Mouse (Mus musculus): Measurements from ENCODE around the gene Strbp. TPM values are rescaled to one million over a fixed set of nuclear protein-coding genes. Genes with fewer than 3 reads are reported as not detected.

Gene Strbp
- total RNA-seq, 1 experiment, result 37.3 TPM

DNA sequence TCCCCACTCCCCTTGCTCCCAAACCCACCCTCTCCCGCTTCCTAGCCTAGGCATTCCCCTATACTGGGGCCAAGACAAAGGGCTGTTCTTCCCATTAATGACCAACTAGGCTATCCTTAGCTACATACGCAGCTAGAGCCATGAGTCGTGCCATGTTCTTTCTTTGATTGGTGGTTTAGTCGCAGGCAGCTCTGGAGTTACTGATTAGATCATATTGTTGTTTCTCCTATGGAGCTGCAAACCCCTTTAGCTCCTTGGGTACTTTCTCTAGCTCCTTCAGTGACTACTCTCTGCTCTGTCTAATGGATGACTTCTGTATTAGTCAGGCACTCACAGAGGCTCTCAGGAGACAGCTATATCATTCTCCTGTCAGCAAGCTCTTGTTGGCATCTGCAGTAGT, 206.3 kb downstream of the Strbp start:
- no peaks in the 10 kb centered on the region for H3K9me3 ChIP-seq (ENCODE audit: control insufficient read depth, insufficient read depth, low read depth, low read length)
- H3K27ac ChIP-seq (ENCODE audit: insufficient read depth, low read depth, low read length, poor library complexity, severe bottlenecking), result no peak overlapping the region
- no peak for TF ChIP-seq ZNF384 (IDR thresholded peaks at IDR 0.05; ENCODE audit: low read depth, low read length)
- no peak for TF ChIP-seq CHD2 (IDR thresholded peaks at IDR 0.05; ENCODE audit: low read depth, low read length)
- no peak for TF ChIP-seq ZC3H11A (IDR thresholded peaks at IDR 0.05; ENCODE audit: borderline replicate concordance, low read depth, low read length)
- TF ChIP-seq HCFC1 (IDR thresholded peaks at IDR 0.05; ENCODE audit: borderline replicate concordance, insufficient read depth, low read length), result no peak
- TF ChIP-seq MAFK (IDR thresholded peaks at IDR 0.05; ENCODE audit: insufficient read depth, low read depth, low read length), result no peak
- peaks cover 2% of the 10 kb centered on the region for H3K36me3 ChIP-seq (ENCODE audit: control insufficient read depth, insufficient read depth, low read length, poor library complexity, severe bottlenecking)
- H3K4me1 ChIP-seq (ENCODE audit: control insufficient read depth in 2 of 2, insufficient read depth in 2 of 2, low read length in 2 of 2, poor library complexity in 1 of 2), result no peaks in the 10 kb centered on the region
- H3K4me3 ChIP-seq (ENCODE audit: insufficient read depth in 1 of 2, low read depth in 1 of 2, low read length in 2 of 2, poor library complexity in 1 of 2, severe bottlenecking in 1 of 2), result no peak overlapping the region
- in situ Hi-C loops (cut with MboI; ENCODE audit: low sequenced_read_pairs in 2 of 2, unreplicated experiment in 2 of 2), result no loop called here
- no peak for DNase-seq (ENCODE audit: low read depth, low spot score)
- H3K9ac ChIP-seq (ENCODE audit: insufficient read depth, low read depth, low read length, poor library complexity, severe bottlenecking), result no peak overlapping the region

DNA sequence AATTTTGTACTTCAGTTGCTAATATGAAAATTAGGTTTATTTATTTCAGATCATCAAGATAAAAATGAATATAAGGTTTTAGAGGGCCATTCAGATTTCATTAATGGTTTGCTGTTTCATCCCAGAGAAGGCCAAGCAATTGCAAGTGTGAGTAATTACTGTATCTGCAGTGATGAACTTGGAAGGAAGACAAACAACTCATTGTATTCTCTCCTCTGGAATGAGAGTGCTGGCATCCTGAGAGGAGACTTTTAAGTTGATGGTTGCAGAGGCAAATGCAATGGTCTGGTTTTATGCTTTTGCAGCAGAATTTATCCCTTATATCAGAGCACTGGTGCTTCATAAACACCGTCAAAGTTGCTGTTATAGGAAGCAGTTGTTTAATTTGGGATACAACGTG, 214.7 kb downstream of the Strbp start:
- Histone ChIP-seq H3K4me3 (ENCODE audit: insufficient read depth in 1 of 2, low read depth in 1 of 2, low read length in 2 of 2, poor library complexity in 1 of 2, severe bottlenecking in 1 of 2) (no peak overlapping the region), H3K4me1 (ENCODE audit: control insufficient read depth in 2 of 2, insufficient read depth in 2 of 2, low read length in 2 of 2, poor library complexity in 1 of 2) (no peaks in the 10 kb centered on the region), H3K9me3 (ENCODE audit: control insufficient read depth, insufficient read depth, low read depth, low read length) (no peaks in the 10 kb centered on the region), H3K36me3 (ENCODE audit: control insufficient read depth, insufficient read depth, low read length, poor library complexity, severe bottlenecking) (peaks cover 6% of the 10 kb centered on the region), H3K9ac (ENCODE audit: insufficient read depth, low read depth, low read length, poor library complexity, severe bottlenecking) (no peak overlapping the region), H3K27ac (ENCODE audit: insufficient read depth, low read depth, low read length, poor library complexity, severe bottlenecking) (no peak overlapping the region)
- DNase-seq (ENCODE audit: low read depth, low spot score), result no peak
- in situ Hi-C loops (cut with MboI; ENCODE audit: low sequenced_read_pairs in 2 of 2, unreplicated experiment in 2 of 2), result no loop called here
- TF ChIP-seq CHD2 (IDR thresholded peaks at IDR 0.05; ENCODE audit: low read depth, low read length), result no peak
- TF ChIP-seq ZC3H11A (IDR thresholded peaks at IDR 0.05; ENCODE audit: borderline replicate concordance, low read depth, low read length), result no peak
- no peak for TF ChIP-seq MAFK (IDR thresholded peaks at IDR 0.05; ENCODE audit: insufficient read depth, low read depth, low read length)
- TF ChIP-seq ZNF384 (IDR thresholded peaks at IDR 0.05; ENCODE audit: low read depth, low read length), result no peak
- no peak for TF ChIP-seq HCFC1 (IDR thresholded peaks at IDR 0.05; ENCODE audit: borderline replicate concordance, insufficient read depth, low read length)

DNA sequence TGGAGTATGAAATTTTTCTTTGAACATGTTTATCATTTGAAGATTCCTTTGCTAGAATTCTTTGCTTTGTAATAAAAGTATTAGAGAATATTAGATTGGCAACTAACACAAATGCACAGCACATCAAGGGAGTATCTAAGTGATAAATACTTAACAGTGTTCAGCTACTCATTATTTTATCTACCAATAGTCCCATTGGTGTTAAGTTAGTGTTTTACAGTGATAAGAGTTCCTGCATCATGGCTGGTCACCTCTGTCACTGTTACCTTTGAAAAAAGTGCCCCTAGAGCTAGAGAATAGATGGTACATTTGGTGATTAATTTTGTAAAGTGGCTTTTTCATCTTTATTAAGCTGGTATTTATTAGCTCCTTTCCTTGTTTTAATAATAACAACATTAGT, 217.3 kb downstream of the Strbp start:
- Histone ChIP-seq H3K36me3 (ENCODE audit: control insufficient read depth, insufficient read depth, low read length, poor library complexity, severe bottlenecking) (peaks cover 7% of the 10 kb centered on the region), H3K4me1 (ENCODE audit: control insufficient read depth in 2 of 2, insufficient read depth in 2 of 2, low read length in 2 of 2, poor library complexity in 1 of 2) (no peaks in the 10 kb centered on the region), H3K27ac (ENCODE audit: insufficient read depth, low read depth, low read length, poor library complexity, severe bottlenecking) (no peak overlapping the region), H3K4me3 (ENCODE audit: insufficient read depth in 1 of 2, low read depth in 1 of 2, low read length in 2 of 2, poor library complexity in 1 of 2, severe bottlenecking in 1 of 2) (no peak overlapping the region), H3K9me3 (ENCODE audit: control insufficient read depth, insufficient read depth, low read depth, low read length) (no peaks in the 10 kb centered on the region), H3K9ac (ENCODE audit: insufficient read depth, low read depth, low read length, poor library complexity, severe bottlenecking) (no peak overlapping the region)
- DNase-seq (ENCODE audit: low read depth, low spot score), result no peak
- no peak for TF ChIP-seq ZNF384 (IDR thresholded peaks at IDR 0.05; ENCODE audit: low read depth, low read length)
- TF ChIP-seq HCFC1 (IDR thresholded peaks at IDR 0.05; ENCODE audit: borderline replicate concordance, insufficient read depth, low read length), result no peak
- no peak for TF ChIP-seq ZC3H11A (IDR thresholded peaks at IDR 0.05; ENCODE audit: borderline replicate concordance, low read depth, low read length)
- no peak for TF ChIP-seq CHD2 (IDR thresholded peaks at IDR 0.05; ENCODE audit: low read depth, low read length)
- no peak for TF ChIP-seq MAFK (IDR thresholded peaks at IDR 0.05; ENCODE audit: insufficient read depth, low read depth, low read length)
- in situ Hi-C loops (cut with MboI; ENCODE audit: low sequenced_read_pairs in 2 of 2, unreplicated experiment in 2 of 2), result no loop called here

DNA sequence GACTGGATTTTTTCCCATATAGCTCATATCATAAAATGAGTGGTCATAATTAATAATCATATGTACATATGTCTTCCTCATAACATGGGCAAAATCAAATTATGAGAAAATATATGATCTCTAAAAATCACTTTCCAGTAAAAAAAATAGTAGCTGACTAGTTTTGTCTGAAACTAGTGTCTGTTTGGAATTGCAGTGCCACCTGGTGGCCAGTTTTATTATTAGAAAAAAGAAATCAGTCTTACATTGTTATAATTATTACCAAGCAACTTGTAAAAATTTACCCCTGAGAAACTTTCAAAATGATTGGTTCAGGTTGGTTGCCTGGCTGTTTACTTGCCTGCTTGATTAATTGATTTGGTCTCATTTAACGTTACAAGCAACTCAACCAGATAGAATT, 218.3 kb downstream of the Strbp start:
- H3K4me1 ChIP-seq (ENCODE audit: control insufficient read depth in 2 of 2, insufficient read depth in 2 of 2, low read length in 2 of 2, poor library complexity in 1 of 2), result no peaks in the 10 kb centered on the region
- peak; percentile 68; the same call in 1 of the 2 replicates for TF ChIP-seq ZNF384 (IDR thresholded peaks at IDR 0.05; ENCODE audit: low read depth, low read length)
- TF ChIP-seq CHD2 (IDR thresholded peaks at IDR 0.05; ENCODE audit: low read depth, low read length), result no peak
- no peaks in the 10 kb centered on the region for H3K9me3 ChIP-seq (ENCODE audit: control insufficient read depth, insufficient read depth, low read depth, low read length)
- H3K36me3 ChIP-seq (ENCODE audit: control insufficient read depth, insufficient read depth, low read length, poor library complexity, severe bottlenecking), result peaks cover 7% of the 10 kb centered on the region
- DNase-seq (ENCODE audit: low read depth, low spot score), result peak; percentile 35
- H3K9ac ChIP-seq (ENCODE audit: insufficient read depth, low read depth, low read length, poor library complexity, severe bottlenecking), result no peak overlapping the region
- H3K4me3 ChIP-seq (ENCODE audit: insufficient read depth in 1 of 2, low read depth in 1 of 2, low read length in 2 of 2, poor library complexity in 1 of 2, severe bottlenecking in 1 of 2), result no peak overlapping the region
- in situ Hi-C loops (cut with MboI; ENCODE audit: low sequenced_read_pairs in 2 of 2, unreplicated experiment in 2 of 2), result no loop called here
- no peak overlapping the region for H3K27ac ChIP-seq (ENCODE audit: insufficient read depth, low read depth, low read length, poor library complexity, severe bottlenecking)

DNA sequence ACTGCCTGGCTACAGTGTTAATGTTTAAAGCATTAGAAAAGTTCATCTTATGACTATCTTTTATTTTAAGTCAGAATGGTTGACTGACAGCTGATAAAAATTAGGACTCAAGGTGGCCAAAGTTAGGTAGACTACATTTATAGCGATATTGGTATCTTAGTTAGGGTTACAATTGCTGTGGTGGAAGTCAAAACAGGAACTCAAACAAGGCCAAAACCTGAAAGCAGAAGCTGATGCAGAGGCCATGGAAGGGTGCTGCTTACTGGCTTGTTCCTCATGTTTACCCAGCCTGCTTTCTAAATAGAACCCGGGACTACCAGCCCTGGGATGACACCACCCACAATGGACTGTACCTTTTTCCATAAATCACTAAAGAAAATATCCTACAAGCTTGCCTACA, 219.5 kb downstream of the Strbp start:
- Histone ChIP-seq H3K4me3 (ENCODE audit: insufficient read depth in 1 of 2, low read depth in 1 of 2, low read length in 2 of 2, poor library complexity in 1 of 2, severe bottlenecking in 1 of 2) (no peak overlapping the region), H3K27ac (ENCODE audit: insufficient read depth, low read depth, low read length, poor library complexity, severe bottlenecking) (no peak overlapping the region), H3K36me3 (ENCODE audit: control insufficient read depth, insufficient read depth, low read length, poor library complexity, severe bottlenecking) (peaks cover 7% of the 10 kb centered on the region), H3K4me1 (ENCODE audit: control insufficient read depth in 2 of 2, insufficient read depth in 2 of 2, low read length in 2 of 2, poor library complexity in 1 of 2) (no peaks in the 10 kb centered on the region), H3K9ac (ENCODE audit: insufficient read depth, low read depth, low read length, poor library complexity, severe bottlenecking) (no peak overlapping the region), H3K9me3 (ENCODE audit: control insufficient read depth, insufficient read depth, low read depth, low read length) (no peaks in the 10 kb centered on the region)
- DNase-seq (ENCODE audit: low read depth, low spot score), result no peak
- in situ Hi-C loops (cut with MboI; ENCODE audit: low sequenced_read_pairs in 2 of 2, unreplicated experiment in 2 of 2), result no loop called here
- no peak for TF ChIP-seq ZNF384 (IDR thresholded peaks at IDR 0.05; ENCODE audit: low read depth, low read length)
- TF ChIP-seq HCFC1 (IDR thresholded peaks at IDR 0.05; ENCODE audit: borderline replicate concordance, insufficient read depth, low read length), result no peak
- TF ChIP-seq MAFK (IDR thresholded peaks at IDR 0.05; ENCODE audit: insufficient read depth, low read depth, low read length), result no peak
- no peak for TF ChIP-seq ZC3H11A (IDR thresholded peaks at IDR 0.05; ENCODE audit: borderline replicate concordance, low read depth, low read length)
- TF ChIP-seq CHD2 (IDR thresholded peaks at IDR 0.05; ENCODE audit: low read depth, low read length), result no peak

All from ES-E14 (cell line).